Mouse (Mus musculus) liver, adult 2 months (tissue): ENCODE results near the gene Bub1b.

Experiments
- CTCF ChIP-seq: fragments of 200-500 bp; IDR thresholded peaks from 2 replicates; pipeline ENCODE4 v1.5.1; 2011; ENCODE audit warnings: low read depth, low read length, control low read depth
- POLR2A ChIP-seq: fragments of 200-500 bp; IDR thresholded peaks from 2 replicates; pipeline ENCODE4 v1.6.1; 2011; ENCODE audit warnings: low read length, control low read depth; ENCODE audit not compliant: insufficient read depth; ENCODE audit errors: extremely low read depth

- no peak for TF ChIP-seq POLR2A
- no peak for TF ChIP-seq CTCF
Measured at GRCm38 (mm10) chr2:118620101-118620500, 22.1 kb downstream of the Bub1b start.
